Mouse (Mus musculus) thymus, adult 2 months (tissue): ENCODE measurements around the gene 2700097O09Rik. TPM values are rescaled to one million over a fixed set of nuclear protein-coding genes. Genes with fewer than 3 reads are reported as not detected.

Source experiments
- DNase-seq: peaks from one replicate; pipeline ENCODE4 v3.0.0; 2021
- H3K27ac ChIP-seq: fragments of 200-500 bp; 2 replicates; pipeline ENCODE4 v1.5.1; 2012; ENCODE audit warnings: low read length, control low read depth; ENCODE audit not compliant: control insufficient read depth, insufficient read depth
- H3K27me3 ChIP-seq: fragments of 200-500 bp; 2 replicates; pipeline ENCODE4 v1.6.1; 2012; ENCODE audit warnings: mild to moderate bottlenecking, low read length, moderate library complexity, mixed read lengths; ENCODE audit not compliant: control insufficient read depth, insufficient read depth
- H3K36me3 ChIP-seq: fragments of 200-500 bp; 2 replicates; pipeline ENCODE4 v1.6.1; 2012; ENCODE audit warnings: mild to moderate bottlenecking, low read length, moderate library complexity; ENCODE audit not compliant: control insufficient read depth, insufficient read depth
- H3K4me1 ChIP-seq: fragments of 200-500 bp; replicated peaks from 2 replicates; pipeline ENCODE4 v1.6.1; 2012; ENCODE audit warnings: low read length; ENCODE audit not compliant: control insufficient read depth, insufficient read depth
- H3K4me3 ChIP-seq: fragments of 200-500 bp; 2 replicates; pipeline ENCODE4 v1.5.1; 2012; ENCODE audit warnings: mild to moderate bottlenecking, low read length, control low read depth, moderate library complexity; ENCODE audit not compliant: control insufficient read depth, insufficient read depth
- CTCF ChIP-seq: fragments of 200-500 bp; IDR thresholded peaks from 2 replicates; pipeline ENCODE4 v1.5.1; 2012; ENCODE audit warnings: mild to moderate bottlenecking, control low read depth, low read length, moderate library complexity, borderline replicate concordance; ENCODE audit not compliant: control insufficient read depth, poor library complexity, insufficient read depth; ENCODE audit errors: extremely low read depth
- POLR2A ChIP-seq: fragments of 200-500 bp; IDR thresholded peaks from 2 replicates; pipeline ENCODE4 v1.6.1; 2012; ENCODE audit warnings: mild to moderate bottlenecking, low read length, control low read depth, moderate library complexity; ENCODE audit not compliant: control insufficient read depth, poor library complexity, insufficient read depth; ENCODE audit errors: extremely low read depth
- whole genome bisulfite sequencing: fragments of 180-500 bp; shearing (Covaris S2); methylation state at CpG from one replicate; pipeline ENCODE4 v1.1.7; 2018; 5-methylcytosine and 5-hydroxymethylcytosine counted together
- polyA plus RNA-seq: library from polyadenylated mRNA; depleted of rRNA; stranded (reverse); fragments of >200 nt; gene quantifications from 2 replicates; pipeline ENCODE4 v1.2.3, GENCODE M21; 2012

Gene 2700097O09Rik
- polyA plus RNA-seq, 1 experiment = 6.5 TPM

GRCm38 (mm10) chr12:55016339-55017118, 63.4 kb downstream of the 2700097O09Rik start:
- H3K27ac ChIP-seq = peak overlapping the region; percentile 8; the same call in 1 of the 2 replicates
- WGBS = 33% methylated on average over 8 of the region's 8 CpGs

GRCm38 (mm10) chr12:55015428-55015827, 64.5 kb downstream of the 2700097O09Rik start:
- 9% methylated on average over 5 of the region's 5 CpGs for WGBS
- Histone ChIP-seq H3K4me1 (peaks cover 13% of the 10 kb centered on the region), H3K27ac (no peak overlapping the region), H3K36me3 (no peaks in the 10 kb centered on the region), H3K27me3 (no peaks in the 10 kb centered on the region), H3K4me3 (no peak overlapping the region)
- TF ChIP-seq POLR2A = no peak
- TF ChIP-seq CTCF = no peak
- DNase-seq = peak; percentile 66

More at GRCm38 (mm10) chr12:55016339-55017118, 63.4 kb downstream of the 2700097O09Rik start:
- Histone ChIP-seq H3K36me3 (no peaks in the 10 kb centered on the region), H3K4me1 (peaks cover 13% of the 10 kb centered on the region), H3K27me3 (no peaks in the 10 kb centered on the region), H3K4me3 (no peak overlapping the region)
- no peak for TF ChIP-seq CTCF
- no peak for TF ChIP-seq POLR2A
- DNase-seq = no peak

- TF ChIP-seq CTCF (no peak), POLR2A (no peak)
- WGBS = 95% methylated on average over 6 of the region's 6 CpGs
- peaks cover 9% of the 10 kb centered on the region for H3K4me1 ChIP-seq
- H3K27ac ChIP-seq = no peak within 1 kb of the TSS
- no peaks in the 10 kb centered on the region for H3K27me3 ChIP-seq
- DNase-seq = no peak
- H3K36me3 ChIP-seq = no peaks in the 10 kb centered on the region
- no peak within 1 kb of the TSS for H3K4me3 ChIP-seq
Observed at GRCm38 (mm10) chr12:55013626-55014398, 66.1 kb downstream of the 2700097O09Rik start, which contains the start of gene Baz1a. Gene Baz1a (minus strand): TSS chr12:55014348.

GRCm38 (mm10) chr12:55013031-55013430, 66.9 kb downstream of the 2700097O09Rik start:
- Histone ChIP-seq H3K4me1 (peaks cover 9% of the 10 kb centered on the region), H3K36me3 (no peaks in the 10 kb centered on the region), H3K27ac (no peak overlapping the region), H3K27me3 (no peaks in the 10 kb centered on the region), H3K4me3 (no peak overlapping the region)
- TF ChIP-seq POLR2A (no peak), CTCF (no peak)
- no peak for DNase-seq
- WGBS = 95% methylated on average over 1 of the region's 1 CpGs

- Histone ChIP-seq H3K4me1 (no peaks in the 10 kb centered on the region), H3K4me3 (no peak overlapping the region), H3K36me3 (no peaks in the 10 kb centered on the region), H3K27me3 (no peaks in the 10 kb centered on the region), H3K27ac (no peak overlapping the region)
- TF ChIP-seq CTCF (no peak), POLR2A (no peak)
- WGBS = 81% methylated on average over 14 of the region's 14 CpGs
- no peak for DNase-seq
Observed at GRCm38 (mm10) chr12:55007361-55008008, 72.4 kb downstream of the 2700097O09Rik start.

GRCm38 (mm10) chr12:55006071-55006470, 73.8 kb downstream of the 2700097O09Rik start:
- Histone ChIP-seq H3K4me3 (no peak overlapping the region), H3K27me3 (no peaks in the 10 kb centered on the region), H3K36me3 (no peaks in the 10 kb centered on the region), H3K27ac (no peak overlapping the region), H3K4me1 (no peaks in the 10 kb centered on the region)
- 98% methylated on average over 7 of the region's 7 CpGs for WGBS
- TF ChIP-seq CTCF = no peak
- no peak for TF ChIP-seq POLR2A
- DNase-seq = no peak
